Mouse (Mus musculus): ENCODE measurements around the gene Spag9.

The Spag9 gene

GRCm38 (mm10) chr11:94047288-94047687 lies 51.4 kb downstream of the Spag9 start:
- DNase-seq (ENCODE audit: low spot score): no peak

- DNase-seq (ENCODE audit: low spot score): no peak
These were observed 58.3 kb downstream of the Spag9 start for GRCm38 (mm10) chr11:94054176-94054575.

GRCm38 (mm10) chr11:94054901-94055300 lies 59.0 kb downstream of the Spag9 start:
- DNase-seq (ENCODE audit: low spot score): no peak

- DNase-seq (ENCODE audit: low spot score): no peak
These were observed 68.0 kb downstream of the Spag9 start for GRCm38 (mm10) chr11:94063941-94064340.

GRCm38 (mm10) chr11:94070455-94070854 lies 74.6 kb downstream of the Spag9 start:
- no peak for DNase-seq (ENCODE audit: low spot score)

- no peak for DNase-seq (ENCODE audit: low spot score)
These were observed 77.4 kb downstream of the Spag9 start for GRCm38 (mm10) chr11:94073283-94073682.

- DNase-seq (ENCODE audit: low spot score): peak; percentile 43
These were observed 91.1 kb downstream of the Spag9 start for GRCm38 (mm10) chr11:94086966-94087365.

GRCm38 (mm10) chr11:94090496-94090895 lies 94.6 kb downstream of the Spag9 start:
- no peak for DNase-seq (ENCODE audit: low spot score)

GRCm38 (mm10) chr11:94097489-94097888 lies 101.6 kb downstream of the Spag9 start:
- DNase-seq (ENCODE audit: low spot score): no peak

- no peak for DNase-seq (ENCODE audit: low spot score)
These were observed 102.9 kb downstream of the Spag9 start for GRCm38 (mm10) chr11:94098840-94099239.

- DNase-seq (ENCODE audit: low spot score): no peak
These were observed 117.9 kb downstream of the Spag9 start for GRCm38 (mm10) chr11:94113795-94114194.

GRCm38 (mm10) chr11:94115408-94115807 lies 119.5 kb downstream of the Spag9 start:
- no peak for DNase-seq (ENCODE audit: low spot score)

- no peak for DNase-seq (ENCODE audit: low spot score)
These were observed 120.8 kb downstream of the Spag9 start for GRCm38 (mm10) chr11:94116655-94117054.

- DNase-seq (ENCODE audit: low spot score): no peak
These were observed 121.9 kb downstream of the Spag9 start for GRCm38 (mm10) chr11:94117836-94118235.

GRCm38 (mm10) chr11:94118612-94119011 lies 122.7 kb downstream of the Spag9 start:
- no peak for DNase-seq (ENCODE audit: low spot score)

GRCm38 (mm10) chr11:94120690-94121089 lies 124.8 kb downstream of the Spag9 start:
- DNase-seq (ENCODE audit: low spot score): no peak

GRCm38 (mm10) chr11:94121501-94121900 lies 125.6 kb downstream of the Spag9 start:
- no peak for DNase-seq (ENCODE audit: low spot score)

GRCm38 (mm10) chr11:94122341-94123030 lies 126.6 kb downstream of the Spag9 start:
- no peak for DNase-seq (ENCODE audit: low spot score)

GRCm38 (mm10) chr11:94126701-94127100 lies 130.8 kb downstream of the Spag9 start:
- DNase-seq (ENCODE audit: low spot score): no peak

- peak; percentile 85 for DNase-seq (ENCODE audit: low spot score)
These were observed 132.1 kb downstream of the Spag9 start for GRCm38 (mm10) chr11:94127966-94128365.

GRCm38 (mm10) chr11:94128506-94128905 lies 132.6 kb downstream of the Spag9 start:
- no peak for DNase-seq (ENCODE audit: low spot score)

- peak; percentile 59 for DNase-seq (ENCODE audit: low spot score)
These were observed 133.6 kb downstream of the Spag9 start for GRCm38 (mm10) chr11:94129261-94130059.

Measured in left cerebral cortex, adult 11 months (tissue).